Mouse (Mus musculus) testis, adult 2 months (tissue): Measurements from ENCODE around the gene Klhl8.

Source experiments
- CTCF ChIP-seq: fragments of 200-500 bp; IDR thresholded peaks from 2 replicates; pipeline ENCODE4 v1.5.1; 2012; ENCODE audit warnings: low read depth, mild to moderate bottlenecking, inconsistent platforms, low read length, moderate library complexity; ENCODE audit not compliant: control insufficient read depth, insufficient read depth, insufficient replicate concordance
- POLR2A ChIP-seq: fragments of 200-500 bp; IDR thresholded peaks from 2 replicates; pipeline ENCODE4 v1.6.1; 2012; ENCODE audit warnings: low read depth, mild to moderate bottlenecking, inconsistent platforms, low read length, moderate library complexity; ENCODE audit not compliant: control insufficient read depth

- TF ChIP-seq CTCF (no peak), POLR2A (no peak)
These were observed 12.7 kb downstream of the Klhl8 start for GRCm38 (mm10) chr5:103898310-103898709.
